Mouse (Mus musculus): ENCODE results near the gene Spns1. TPM values are rescaled to one million over a fixed set of nuclear protein-coding genes. Genes with fewer than 3 reads are reported as not detected.
"Not testable (repeated sequence)": the region's sequence is repeated elsewhere in the genome, so short reads cannot be mapped to it uniquely, and the experiment has no call there.

Spns1 gene
- polyA plus RNA-seq (2016; fragmentation: Nextera tagmentation; extraction: Ambion mirVana): 45.1 TPM in 2 replicates

GRCm38 (mm10) chr7:126377278-126378158, at the start of gene Spns1:
Gene Spns1 (minus strand): TSS chr7:126377450.
- ATAC-seq (ENCODE audit: insufficient number of reproducible peaks, low FRiP score): peak; percentile 97
- H3K9ac ChIP-seq: peak within 1 kb of the TSS; percentile 87
- WGBS: under 1% methylated on average over 33 of the region's 33 CpGs

GRCm38 (mm10) chr7:126424161-126424560, 46.9 kb upstream of the Spns1 start:
- Histone ChIP-seq H3K4me1 (replicated peaks) (peaks cover 7% of the 10 kb centered on the region), H3K4me2 (no peak overlapping the region), H3K27ac (ENCODE audit: poor library complexity, severe bottlenecking) (no peak overlapping the region), H3K4me3 (no peak overlapping the region), H3K9me3 (replicated peaks) (peaks cover 7% of the 10 kb centered on the region), H3K36me3 (no peaks in the 10 kb centered on the region), H3K27me3 (replicated peaks) (no peaks in the 10 kb centered on the region), H3K9ac (no peak overlapping the region)
- no peak for ATAC-seq (ENCODE audit: insufficient number of reproducible peaks, low FRiP score)
- WGBS: 76% methylated on average over 6 of the region's 6 CpGs

More at GRCm38 (mm10) chr7:126377278-126378158, at the start of gene Spns1:
- H3K27ac ChIP-seq (ENCODE audit: poor library complexity, severe bottlenecking): 0 out of 2 replicates have a peak within 1 kb of the TSS, but pooled peaks have one; percentile 8
- H3K4me2 ChIP-seq: peak within 1 kb of the TSS; percentile 94
- peak within 1 kb of the TSS; percentile 90 for H3K4me3 ChIP-seq
- peaks cover 25% of the 10 kb centered on the region for H3K36me3 ChIP-seq
- H3K4me1 ChIP-seq (replicated peaks): peaks cover 10% of the 10 kb centered on the region
- no peaks in the 10 kb centered on the region for H3K9me3 ChIP-seq (replicated peaks)
- no peaks in the 10 kb centered on the region for H3K27me3 ChIP-seq (replicated peaks)

- Histone ChIP-seq H3K9ac (no peak overlapping the region), H3K4me1 (replicated peaks) (no peaks in the 10 kb centered on the region), H3K36me3 (no peaks in the 10 kb centered on the region), H3K4me3 (no peak overlapping the region), H3K27ac (ENCODE audit: poor library complexity, severe bottlenecking) (no peak overlapping the region), H3K4me2 (no peak overlapping the region), H3K27me3 (replicated peaks) (no peaks in the 10 kb centered on the region), H3K9me3 (replicated peaks) (peaks cover 3% of the 10 kb centered on the region)
- ATAC-seq (ENCODE audit: insufficient number of reproducible peaks, low FRiP score): no peak
- 78% methylated on average over 5 of the region's 5 CpGs for WGBS
These were observed 44.5 kb upstream of the Spns1 start for GRCm38 (mm10) chr7:126421756-126422155.

- H3K9me3 ChIP-seq (replicated peaks): peaks cover 3% of the 10 kb centered on the region; the same call in 1 of the 2 replicates
- no peaks in the 10 kb centered on the region for H3K36me3 ChIP-seq
- no peaks in the 10 kb centered on the region for H3K4me1 ChIP-seq (replicated peaks)
- H3K9ac ChIP-seq: no peak overlapping the region
- H3K4me3 ChIP-seq: no peak overlapping the region
- no peak overlapping the region for H3K27ac ChIP-seq (ENCODE audit: poor library complexity, severe bottlenecking)
- ATAC-seq (ENCODE audit: insufficient number of reproducible peaks, low FRiP score): no peak
- H3K27me3 ChIP-seq (replicated peaks): peaks cover 5% of the 10 kb centered on the region
- 43% methylated on average over 3 of the region's 3 CpGs for WGBS
- H3K4me2 ChIP-seq: no peak overlapping the region
These were observed 41.2 kb upstream of the Spns1 start for GRCm38 (mm10) chr7:126418496-126418895.

GRCm38 (mm10) chr7:126417606-126418005, 40.4 kb upstream of the Spns1 start:
- Histone ChIP-seq H3K27ac (ENCODE audit: poor library complexity, severe bottlenecking) (no peak overlapping the region), H3K36me3 (no peaks in the 10 kb centered on the region), H3K4me2 (no peak overlapping the region), H3K4me1 (replicated peaks) (no peaks in the 10 kb centered on the region), H3K9ac (no peak overlapping the region), H3K9me3 (replicated peaks) (peaks cover 3% of the 10 kb centered on the region; the same call in 1 of the 2 replicates), H3K27me3 (replicated peaks) (peaks cover 7% of the 10 kb centered on the region), H3K4me3 (no peak overlapping the region)
- WGBS: 78% methylated on average over 4 of the region's 4 CpGs
- ATAC-seq (ENCODE audit: insufficient number of reproducible peaks, low FRiP score): no peak

GRCm38 (mm10) chr7:126417045-126417444, 39.8 kb upstream of the Spns1 start:
- Histone ChIP-seq H3K4me1 (replicated peaks) (no peaks in the 10 kb centered on the region), H3K36me3 (no peaks in the 10 kb centered on the region), H3K4me2 (no peak overlapping the region), H3K9ac (no peak overlapping the region), H3K9me3 (replicated peaks) (peaks cover 3% of the 10 kb centered on the region; the same call in 1 of the 2 replicates), H3K27ac (ENCODE audit: poor library complexity, severe bottlenecking) (no peak overlapping the region), H3K4me3 (no peak overlapping the region), H3K27me3 (replicated peaks) (peaks cover 8% of the 10 kb centered on the region)
- no peak for ATAC-seq (ENCODE audit: insufficient number of reproducible peaks, low FRiP score)
- WGBS: 49% methylated on average over 8 of the region's 8 CpGs

- no peak for ATAC-seq (ENCODE audit: insufficient number of reproducible peaks, low FRiP score)
- H3K27me3 ChIP-seq (replicated peaks): peaks cover 10% of the 10 kb centered on the region
- no peaks in the 10 kb centered on the region for H3K36me3 ChIP-seq
- 49% methylated on average over 2 of the region's 2 CpGs for WGBS
- H3K4me1 ChIP-seq (replicated peaks): no peaks in the 10 kb centered on the region
- H3K4me3 ChIP-seq: no peak overlapping the region
- no peaks in the 10 kb centered on the region for H3K9me3 ChIP-seq (replicated peaks)
- no peak overlapping the region for H3K9ac ChIP-seq
- H3K27ac ChIP-seq (ENCODE audit: poor library complexity, severe bottlenecking): no peak overlapping the region
- no peak overlapping the region for H3K4me2 ChIP-seq
These were observed 39.4 kb upstream of the Spns1 start for GRCm38 (mm10) chr7:126416615-126417014.

- no peak for ATAC-seq (ENCODE audit: insufficient number of reproducible peaks, low FRiP score)
- H3K36me3 ChIP-seq: no peaks in the 10 kb centered on the region
- 85% methylated on average over 6 of the region's 6 CpGs for WGBS
- H3K27me3 ChIP-seq (replicated peaks): peaks cover 19% of the 10 kb centered on the region
- H3K4me1 ChIP-seq (replicated peaks): no peaks in the 10 kb centered on the region
- H3K4me2 ChIP-seq: no peak within 1 kb of the TSS
- no peaks in the 10 kb centered on the region for H3K9me3 ChIP-seq (replicated peaks)
- no peak within 1 kb of the TSS for H3K4me3 ChIP-seq
- H3K27ac ChIP-seq (ENCODE audit: poor library complexity, severe bottlenecking): no peak within 1 kb of the TSS
- no peak within 1 kb of the TSS for H3K9ac ChIP-seq
These were observed 37.5 kb upstream of the Spns1 start, which contains the start of gene Cd19 for GRCm38 (mm10) chr7:126414725-126415124. Gene Cd19 (minus strand): TSS chr7:126414889.

- Histone ChIP-seq H3K9me3 (replicated peaks) (no peaks in the 10 kb centered on the region), H3K4me3 (no peak overlapping the region), H3K27ac (ENCODE audit: poor library complexity, severe bottlenecking) (no peak overlapping the region), H3K9ac (no peak overlapping the region), H3K27me3 (replicated peaks) (peaks cover 22% of the 10 kb centered on the region), H3K36me3 (no peaks in the 10 kb centered on the region), H3K4me1 (replicated peaks) (no peaks in the 10 kb centered on the region), H3K4me2 (no peak overlapping the region)
- ATAC-seq (ENCODE audit: insufficient number of reproducible peaks, low FRiP score): no peak
- WGBS: 87% methylated on average over 4 of the region's 4 CpGs
These were observed 33.8 kb upstream of the Spns1 start for GRCm38 (mm10) chr7:126411061-126411460.

- Histone ChIP-seq H3K4me1 (replicated peaks) (no peaks in the 10 kb centered on the region), H3K4me2 (no peak overlapping the region), H3K9ac (no peak overlapping the region), H3K9me3 (replicated peaks) (no peaks in the 10 kb centered on the region), H3K27ac (ENCODE audit: poor library complexity, severe bottlenecking) (no peak overlapping the region), H3K27me3 (replicated peaks) (peaks cover 17% of the 10 kb centered on the region; the same call in 1 of the 2 replicates), H3K4me3 (no peak overlapping the region), H3K36me3 (no peaks in the 10 kb centered on the region)
- ATAC-seq (ENCODE audit: insufficient number of reproducible peaks, low FRiP score): no peak
- WGBS: 78% methylated on average over 2 of the region's 2 CpGs
These were observed 31.4 kb upstream of the Spns1 start for GRCm38 (mm10) chr7:126408686-126409085.

- not testable (repeated sequence) for H3K9ac ChIP-seq; H3K4me1 ChIP-seq (replicated peaks); H3K9me3 ChIP-seq (replicated peaks); H3K36me3 ChIP-seq; H3K27ac ChIP-seq (ENCODE audit: poor library complexity, severe bottlenecking); H3K4me3 ChIP-seq; H3K27me3 ChIP-seq (replicated peaks); ATAC-seq (ENCODE audit: insufficient number of reproducible peaks, low FRiP score); H3K4me2 ChIP-seq
- WGBS: 75% methylated on average over 8 of the region's 8 CpGs
These were observed 25.3 kb upstream of the Spns1 start for GRCm38 (mm10) chr7:126402518-126402917.
